Mouse (Mus musculus) brain, embryonic 14.5 days (tissue): ENCODE measurements around the gene Patz1. TPM values are rescaled to one million over a fixed set of nuclear protein-coding genes. Genes with fewer than 3 reads are reported as not detected.

ENCODE experiments used
- DNase-seq: peaks from one replicate; pipeline ENCODE4 v3.0.0-alpha.2; 2011; ENCODE audit warnings: low read depth
- CTCF ChIP-seq: fragments of 200-500 bp; IDR thresholded peaks from 2 replicates; pipeline ENCODE4 v1.5.1; 2012; ENCODE audit warnings: inconsistent platforms, mild to moderate bottlenecking, moderate library complexity, borderline replicate concordance; ENCODE audit not compliant: insufficient read depth, insufficient read length; ENCODE audit errors: extremely low read depth
- POLR2A ChIP-seq: fragments of 200-500 bp; IDR thresholded peaks from 2 replicates; pipeline ENCODE4 v1.6.1; 2012; ENCODE audit warnings: mild to moderate bottlenecking, inconsistent platforms, borderline replicate concordance; ENCODE audit not compliant: poor library complexity, insufficient read depth, insufficient read length, severe bottlenecking; ENCODE audit errors: extremely low read depth
- polyA plus RNA-seq: library from polyadenylated mRNA; depleted of rRNA; stranded (reverse); fragments of >200 nt; gene quantifications from 2 replicates; pipeline ENCODE4 v1.2.3, GENCODE M21; 2012; rRNA removed

Patz1 gene
- polyA plus RNA-seq, 1 experiment, result 96.7 TPM

DNA sequence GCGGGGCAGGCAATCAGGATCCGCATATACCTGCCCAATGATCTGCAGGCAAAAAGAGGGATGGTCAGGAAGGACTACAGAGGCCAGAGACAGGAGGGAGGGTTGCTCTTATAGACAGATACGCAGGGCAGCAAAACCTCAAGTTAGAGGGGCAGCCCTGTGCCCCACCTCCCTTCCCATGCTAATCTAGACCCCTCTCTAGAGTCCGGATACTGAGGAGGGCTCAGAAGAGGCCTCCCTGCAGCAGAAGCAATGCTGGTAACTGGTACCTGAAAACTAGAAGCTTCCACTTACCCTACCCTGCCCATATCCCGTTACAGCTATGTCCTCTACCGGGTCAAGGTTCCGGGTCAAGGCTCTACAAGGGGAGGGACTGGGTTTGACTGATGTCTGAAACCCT is 57.7 kb downstream of the Patz1 start:
- no peak for TF ChIP-seq POLR2A
- TF ChIP-seq CTCF, result no peak
- no peak for DNase-seq

DNA sequence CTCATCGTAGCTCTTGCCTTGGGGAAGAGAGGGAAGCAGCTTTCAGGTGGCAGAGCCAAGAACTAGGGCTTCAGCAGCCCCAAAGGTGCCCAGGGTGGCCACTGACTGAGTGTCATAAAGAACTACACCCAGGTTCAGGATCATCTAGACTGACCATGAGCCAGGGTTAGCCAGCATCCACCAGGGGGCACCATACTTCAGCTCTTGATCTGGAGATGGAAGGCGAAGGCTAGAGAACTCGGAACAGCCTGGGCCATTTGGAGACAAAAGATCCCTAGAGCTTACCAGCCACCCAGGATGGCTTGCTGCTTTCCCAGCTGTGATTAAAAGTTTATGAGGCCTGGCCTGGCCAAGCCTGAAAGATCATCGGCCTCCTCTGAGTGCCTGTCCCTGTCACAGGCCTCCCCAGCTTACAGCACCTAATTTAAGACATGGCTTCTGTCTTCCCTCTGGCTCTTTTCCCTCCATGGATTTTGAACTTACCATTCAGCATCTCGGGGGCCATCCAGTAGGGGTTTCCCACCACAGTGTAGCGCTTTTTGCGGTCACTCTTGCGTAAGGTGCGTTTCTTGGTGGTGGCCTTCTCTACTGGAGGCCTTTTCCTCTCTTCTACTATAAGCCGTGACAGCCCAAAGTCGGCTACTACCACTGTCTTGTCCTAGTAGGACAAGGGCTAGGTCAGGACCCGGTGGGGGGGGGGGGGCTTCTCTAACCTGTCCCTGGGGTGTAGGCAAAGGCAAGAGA is 58.6 kb downstream of the Patz1 start:
- no peak for TF ChIP-seq POLR2A
- TF ChIP-seq CTCF, result peak; percentile 86
- DNase-seq, result peak; percentile 90

DNA sequence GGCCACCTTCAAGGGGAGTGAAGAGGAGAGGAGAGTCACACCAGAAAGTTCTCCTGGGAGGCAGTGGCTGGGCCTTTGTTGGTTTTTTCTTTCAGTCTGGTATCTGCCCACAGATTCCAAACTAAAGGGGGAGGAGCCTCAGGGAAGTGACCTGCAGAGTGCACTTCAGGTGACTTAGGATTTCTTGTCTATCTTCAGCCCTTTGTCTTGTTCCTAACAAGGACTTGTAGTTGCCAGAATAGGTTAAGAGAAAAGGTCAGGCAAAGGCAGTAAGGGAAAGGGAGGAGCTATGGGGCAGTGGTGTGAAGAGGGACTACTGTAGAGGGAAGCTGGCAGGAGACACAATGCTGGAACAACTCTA is 59.1 kb downstream of the Patz1 start:
- TF ChIP-seq POLR2A (no peak), CTCF (no peak)
- no peak for DNase-seq

DNA sequence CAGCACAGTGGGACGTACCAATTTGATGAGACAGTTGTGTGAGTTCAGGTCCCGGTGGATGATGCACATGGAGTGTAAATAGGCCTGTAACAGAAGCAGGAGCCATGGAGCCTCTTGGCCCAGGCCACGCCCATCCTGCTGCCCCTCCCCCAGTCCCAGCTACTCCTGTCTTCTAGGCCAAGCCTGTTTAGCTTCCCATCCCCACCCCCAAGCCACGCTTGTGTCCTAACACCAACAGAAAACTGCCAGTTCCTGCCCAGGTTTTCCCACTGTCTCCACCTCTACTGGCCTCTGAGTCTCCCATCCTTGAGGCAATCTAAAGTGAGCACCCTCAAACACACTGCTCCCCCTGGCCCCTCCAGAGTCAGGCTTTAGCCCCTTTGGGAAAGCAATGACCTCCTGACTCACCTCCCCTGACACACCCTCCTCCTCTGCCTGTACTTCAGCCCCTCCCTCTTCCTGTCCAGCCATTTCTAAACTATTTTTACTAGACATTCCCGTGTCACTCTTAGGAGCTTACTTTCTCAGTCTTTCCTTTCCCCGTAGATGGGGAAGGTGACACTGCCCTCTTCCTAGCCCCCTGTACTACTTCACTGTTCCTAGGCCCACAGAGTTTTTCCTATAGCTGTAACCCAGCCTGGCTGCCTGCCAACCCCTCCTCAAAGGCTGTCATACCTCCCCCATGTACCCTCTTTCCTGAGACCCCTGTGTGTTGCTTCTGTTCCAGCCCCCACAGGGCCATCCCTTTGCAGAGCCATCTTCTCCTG is 60.1 kb downstream of the Patz1 start:
- peak; percentile 24 for DNase-seq
- TF ChIP-seq POLR2A (no peak), CTCF (no peak)

DNA sequence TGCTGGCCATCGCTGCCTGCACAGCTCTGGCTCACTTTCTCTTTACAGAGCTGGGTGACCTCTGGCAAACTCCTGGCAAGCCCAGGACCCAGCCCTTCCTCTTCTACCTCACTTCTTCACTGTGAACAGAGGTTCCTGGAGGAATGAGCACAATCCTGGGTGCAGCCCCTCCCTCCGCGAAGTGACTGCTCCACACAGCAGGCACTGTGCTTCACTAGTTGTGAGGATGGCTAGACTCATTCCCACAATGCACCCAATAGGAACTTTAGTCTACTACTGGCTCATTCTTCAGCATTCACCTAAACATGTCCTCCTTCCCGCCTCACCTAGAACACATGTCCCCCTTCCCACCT is 60.6 kb downstream of the Patz1 start:
- DNase-seq, result no peak
- TF ChIP-seq POLR2A (no peak), CTCF (no peak)

DNA sequence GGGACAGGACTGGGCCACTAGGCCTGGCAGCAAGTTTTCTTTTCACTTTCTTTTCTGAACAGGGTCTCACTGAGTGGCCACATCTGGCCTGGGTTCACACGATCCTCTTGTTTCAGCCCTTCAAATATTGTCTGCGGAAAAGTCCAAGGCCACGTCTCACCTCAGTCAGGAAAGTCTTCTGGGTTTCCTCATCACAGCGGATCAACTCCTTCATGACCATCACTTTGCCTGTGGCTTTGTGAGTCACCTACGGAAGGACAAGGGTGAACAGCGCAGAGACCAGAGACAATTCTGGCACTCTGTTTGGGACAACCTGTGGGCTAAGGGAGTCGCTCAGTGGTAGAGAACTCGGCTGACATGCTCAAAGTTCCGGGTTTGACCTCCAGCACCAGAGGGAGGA is 63.5 kb downstream of the Patz1 start:
- DNase-seq, result no peak
- no peak for TF ChIP-seq CTCF
- no peak for TF ChIP-seq POLR2A

DNA sequence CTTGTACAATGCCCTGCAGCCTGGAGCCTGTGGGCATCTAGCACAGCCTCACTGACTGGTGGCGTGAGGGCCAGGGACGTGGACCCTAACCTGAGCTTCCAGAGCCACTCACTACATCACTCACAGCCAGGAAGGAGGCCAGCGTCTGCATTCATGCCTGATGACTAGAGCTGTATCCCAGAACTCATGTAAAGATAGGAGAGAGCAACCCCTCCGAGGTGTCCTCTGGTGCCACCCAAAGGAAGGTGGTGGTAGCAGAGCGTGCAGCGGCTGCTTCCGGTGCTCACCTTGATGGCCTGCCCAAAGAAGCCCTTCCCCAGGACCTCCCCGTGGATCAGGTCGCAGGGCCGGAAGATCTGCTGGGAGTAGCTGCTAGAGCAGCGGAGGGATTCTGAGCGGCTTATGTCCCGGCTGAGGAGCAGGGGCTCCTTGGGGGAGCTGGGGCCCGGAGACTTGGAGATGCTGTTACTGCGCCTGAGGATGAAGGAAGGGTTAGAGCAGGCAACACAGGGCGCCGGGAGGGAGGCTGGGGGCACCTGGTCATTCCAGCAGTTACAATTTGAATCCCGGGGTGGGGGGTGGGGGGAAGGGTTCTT is 64.4 kb downstream of the Patz1 start:
- TF ChIP-seq POLR2A (no peak), CTCF (peak; percentile 32; the same call in 1 of the 2 replicates)
- DNase-seq, result no peak

Other genes starting within 250 kb of the Patz1 start
- 25.5 and 32.2 TPM in 2 replicates for gene Sfi1, start 95.4 kb upstream of the Patz1 start, polyA plus RNA-seq
- 84.5 and 87.3 TPM in 2 replicates for gene Eif4enif1, start 86.5 kb upstream of the Patz1 start, polyA plus RNA-seq
- 85.8 and 96.3 TPM in 2 replicates for gene Drg1, start 22.5 kb upstream of the Patz1 start, polyA plus RNA-seq
- 17.0 and 24.6 TPM in 2 replicates for gene Pik3ip1, start 41.5 kb downstream of the Patz1 start, polyA plus RNA-seq
- 131 and 211 TPM in 2 replicates for gene Limk2, start 120.3 kb downstream of the Patz1 start, polyA plus RNA-seq
- 46.9 and 47.0 TPM in 2 replicates for gene Rnf185, start 163.5 kb downstream of the Patz1 start, polyA plus RNA-seq
- gene Pla2g3, start 199.4 kb downstream of the Patz1 start, polyA plus RNA-seq, result 1.2 and 1.3 TPM in 2 replicates
- 2.2 and 4.1 TPM in 2 replicates for gene Inpp5j, start 215.9 kb downstream of the Patz1 start, polyA plus RNA-seq
- gene Selenom, start 225.8 kb downstream of the Patz1 start, polyA plus RNA-seq, result 57.4 and 65.9 TPM in 2 replicates